ENCODE assay signal across 7 mouse cellular contexts in genomic region chr3:107605304-107605703, GRCm38 (mm10). TPM values are rescaled to one million over a fixed set of nuclear protein-coding genes. Genes with fewer than 3 reads are reported as not detected.
DNase-seq lines count a peak whose midpoint lies in the region.

No protein-coding gene starts in this region.

- DNase-seq in ovary, postnatal 14 days (ENCODE audit: low spot score), result peak; percentile 45
- DNase-seq in ovary, postnatal 10 days (ENCODE audit: low spot score), result no peak
- DNase-seq in WW6 (ENCODE audit: low read depth, low spot score), result peak; percentile 43
- DNase-seq in cerebellum, postnatal 14 days, result peak; percentile 74 to 83
- peak; percentile 37 to 66 for DNase-seq in heart, postnatal 36 days
- DNase-seq in lung, adult 18-20 months, result peak; percentile 35 to 52
- peak; percentile 57 for DNase-seq in retina, postnatal 7 days (ENCODE audit: low read depth, low spot score)

- intact Hi-C loops in heart, postnatal 36 days (cut with DNase I), result loop anchor here (5.0 kb wide), 1 partner anchor 262 kb away; no protein-coding TSS in a partner anchor

RNA-seq across cellular contexts. Expression of gene Alx3, which starts 10.5 kb away (rescaled TPM):
- total RNA-seq in heart, postnatal 36 days (2021), result not detected

RNA-seq across cellular contexts. Expression of gene Gm10961, which starts 25.8 kb away (rescaled TPM):
- not detected for total RNA-seq in heart, postnatal 36 days (2021)

RNA-seq across cellular contexts. Expression of gene Strip1, which starts 26.2 kb away (rescaled TPM):
- total RNA-seq in heart, postnatal 36 days (2021), result 10 to 100 TPM; 19.3 to 20.5 TPM

RNA-seq across cellular contexts. Expression of gene Ubl4b, which starts 50.4 kb away (rescaled TPM):
- not detected for total RNA-seq in heart, postnatal 36 days (2021)
